Mouse (Mus musculus) layer of hippocampus, postnatal 25 days (tissue): ENCODE measurements around the gene Ntf5. TPM values are rescaled to one million over a fixed set of nuclear protein-coding genes. Genes with fewer than 3 reads are reported as not detected.
"Not testable (repeated sequence)": the region's sequence is repeated elsewhere in the genome, so short reads cannot be mapped to it uniquely, and the experiment has no call there.

ENCODE experiments used
- DNase-seq, 2 experiments: peaks; one replicate each; pipeline ENCODE4 v3.0.0; 2022; ENCODE audit warnings: mixed read lengths in 2 of 2, low spot score in 1 of 2; ENCODE audit errors: extremely low spot score in 1 of 2
- microRNA-seq, 2 experiments: library from miRNA; unstranded; fragments of <30 nt; microRNA quantifications; one replicate each; pipeline ENCODE4 v1.2.0; 2021
- total RNA-seq, 2 experiments: library from RNA; stranded (reverse); gene quantifications; 2 replicates each; pipeline ENCODE4 v1.2.3; 2021

Ntf5 gene
- total RNA-seq, 2 experiments from 2014 or later = 0.22 TPM; not detected in 1

GRCm38 (mm10) chr7:45460377-45460776 lies 46.9 kb downstream of the Ntf5 start:
- DNase-seq = peak in 1 of 2 experiments; percentile 18

GRCm38 (mm10) chr7:45460860-45461314 lies 47.4 kb downstream of the Ntf5 start:
- DNase-seq = no peak

GRCm38 (mm10) chr7:45461326-45461725 lies 47.8 kb downstream of the Ntf5 start:
- DNase-seq = no peak

GRCm38 (mm10) chr7:45461781-45462180 lies 48.3 kb downstream of the Ntf5 start:
- no peak for DNase-seq

- no peak for DNase-seq
These were observed 48.8 kb downstream of the Ntf5 start for GRCm38 (mm10) chr7:45462325-45462724.

- not testable (repeated sequence) for DNase-seq
These were observed 49.4 kb downstream of the Ntf5 start for GRCm38 (mm10) chr7:45462868-45463267.

GRCm38 (mm10) chr7:45463987-45464778 lies 50.7 kb downstream of the Ntf5 start:
- no peak for DNase-seq

GRCm38 (mm10) chr7:45465112-45465511 lies 51.6 kb downstream of the Ntf5 start:
- no peak for DNase-seq

GRCm38 (mm10) chr7:45465549-45465948 lies 52.1 kb downstream of the Ntf5 start:
- DNase-seq = peak in 1 of 2 experiments; percentile 19

GRCm38 (mm10) chr7:45466283-45467089 lies 53.0 kb downstream of the Ntf5 start, which contains the start of gene Bax:
Bax (minus strand) TSS chr7:45466898.
- peak; percentile 89 to 90 for DNase-seq

Small RNA genes lying within 50 kb of the gene (microRNA-seq; reads per million reads assigned to microRNA genes)
- gene Gm22133 = 0 to 0.20 reads per million in 2 experiments

Other genes with a start within 250 kb of the Ntf5 start
- 1,000 to 10,000 TPM; 1,494 to 1,551 TPM for gene Slc17a7, start 249.7 kb upstream of the Ntf5 start, total RNA-seq
- gene Gfy, start 234.1 kb upstream of the Ntf5 start, total RNA-seq = under 1 TPM in 1 of 2 experiments, not detected in 1; 0.26 TPM
- not detected for gene Pth2, start 232.7 kb upstream of the Ntf5 start, total RNA-seq
- 1 to 10 TPM; 2.4 to 2.9 TPM for gene Ccdc155, start 208.8 kb upstream of the Ntf5 start, total RNA-seq
- 1 to 10 TPM; 1.2 to 2.4 TPM for gene Dkkl1, start 201.5 kb upstream of the Ntf5 start, total RNA-seq
- 1 to 10 TPM; 4.7 to 5.5 TPM for gene Tead2, start 197.9 kb upstream of the Ntf5 start, total RNA-seq
- gene Cd37, start 174.6 kb upstream of the Ntf5 start, total RNA-seq = 1 to 10 TPM; 3.1 to 5.7 TPM
- gene Slc6a16, start 172.6 kb upstream of the Ntf5 start, total RNA-seq = 1 to 10 TPM; 1.6 to 2.2 TPM
- not detected for gene Slc6a21, start 136.2 kb upstream of the Ntf5 start, total RNA-seq
- gene Trpm4, start 79.9 kb upstream of the Ntf5 start, total RNA-seq = 10 to 100 TPM; 14.1 to 18.5 TPM
- gene Hrc, start 78.4 kb upstream of the Ntf5 start, total RNA-seq = under 1 TPM in 1 of 2 experiments, not detected in 1; 0.17 TPM
- 100 to 1,000 TPM; 129 to 134 TPM for gene Ppfia3, start 46.7 kb upstream of the Ntf5 start, total RNA-seq
- gene Lin7b, start 43.1 kb upstream of the Ntf5 start, total RNA-seq = 100 to 1,000 TPM; 151 to 155 TPM
- gene Snrnp70, start 18.0 kb upstream of the Ntf5 start, total RNA-seq = 100 to 1,000 TPM; 288 to 443 TPM
- gene Kcna7, start 8.0 kb upstream of the Ntf5 start, total RNA-seq = not detected
- gene Lhb, start 7.1 kb downstream of the Ntf5 start, total RNA-seq = under 1 TPM in 1 of 2 experiments, not detected in 1; 0.57 TPM
- gene Gys1, start 21.1 kb downstream of the Ntf5 start, total RNA-seq = 10 to 100 TPM; 13.9 to 16.5 TPM
- gene Ruvbl2, start 24.4 kb downstream of the Ntf5 start, total RNA-seq = 10 to 100 TPM; 34.3 to 40.6 TPM
- gene Ftl1, start 46.2 kb downstream of the Ntf5 start, total RNA-seq = 100 to 1,000 TPM; 204 to 228 TPM
- 10 to 100 TPM; 81.6 to 82.1 TPM for gene Bax, start 53.2 kb downstream of the Ntf5 start, total RNA-seq
- not detected for gene Tulp2, start 68.2 kb downstream of the Ntf5 start, total RNA-seq
- 1 to 10 TPM in 1 of 2 experiments, under 1 TPM in 1; 0.63 to 1.1 TPM for gene Gm45808, start 73.1 kb downstream of the Ntf5 start, total RNA-seq
- gene Dhdh, start 75.1 kb downstream of the Ntf5 start, total RNA-seq = 1 to 10 TPM; 3.1 to 5.7 TPM
- 100 to 1,000 TPM; 102 to 105 TPM for gene Nucb1, start 96.7 kb downstream of the Ntf5 start, total RNA-seq
- 10 to 100 TPM; 19.6 to 21.6 TPM for gene Ppp1r15a, start 112.6 kb downstream of the Ntf5 start, total RNA-seq
- under 1 TPM; 0.47 TPM for gene Plekha4, start 112.6 kb downstream of the Ntf5 start, total RNA-seq
- under 1 TPM in 1 of 2 experiments, not detected in 1; 0.54 TPM for gene Hsd17b14, start 141.2 kb downstream of the Ntf5 start, total RNA-seq
- gene Bcat2, start 156.5 kb downstream of the Ntf5 start, total RNA-seq = 10 to 100 TPM; 20.5 to 23.4 TPM
- not detected for gene Fgf21, start 201.8 kb downstream of the Ntf5 start, total RNA-seq
- not detected for gene Fut1, start 203.6 kb downstream of the Ntf5 start, total RNA-seq
- gene Izumo1, start 208.1 kb downstream of the Ntf5 start, total RNA-seq = not detected
- 1 to 10 TPM; 6.1 to 6.5 TPM for gene Rasip1, start 213.8 kb downstream of the Ntf5 start, total RNA-seq
- 1 to 10 TPM; 3.1 to 3.4 TPM for gene Mamstr, start 226.3 kb downstream of the Ntf5 start, total RNA-seq